Mouse (Mus musculus) small intestine, adult 2 months (tissue): Measurements from ENCODE around the gene BC004004.
"Not testable (repeated sequence)": the region's sequence is repeated elsewhere in the genome, so short reads cannot be mapped to it uniquely, and the experiment has no call there.

ENCODE experiments used
- CTCF ChIP-seq: fragments of 200-500 bp; IDR thresholded peaks from 2 replicates; pipeline ENCODE4 v1.5.1; 2012; ENCODE audit warnings: low read depth, mild to moderate bottlenecking, control low read depth, inconsistent platforms, low read length, moderate library complexity, mixed read lengths; ENCODE audit not compliant: insufficient replicate concordance, insufficient read length; ENCODE audit errors: extremely low read depth
- POLR2A ChIP-seq: fragments of 200-500 bp; IDR thresholded peaks from 2 replicates; pipeline ENCODE4 v1.6.1; 2012; ENCODE audit warnings: low read depth, mild to moderate bottlenecking, control low read depth, inconsistent platforms, low read length, moderate library complexity

- not testable (repeated sequence) for TF ChIP-seq CTCF, POLR2A
Measured at GRCm38 (mm10) chr17:29351056-29351455, 82.5 kb downstream of the BC004004 start.
